Mouse (Mus musculus) central nervous system, embryonic 14 days (tissue): ENCODE results near the gene Gm21958. TPM values are rescaled to one million over a fixed set of nuclear protein-coding genes. Genes with fewer than 3 reads are reported as not detected.

Experiments used
- polyA plus RNA-seq: library from polyadenylated mRNA; depleted of rRNA; stranded (reverse); fragments of >200 nt; gene quantifications from 2 replicates; pipeline ENCODE4 v1.2.3, GENCODE M21; 2012; rRNA removed

Gm21958 gene
- not detected in 2 replicates for polyA plus RNA-seq

GRCm38 (mm10) chr3:54714253-54714652 is at the start of gene Gm21958:
Gene Gm21958, minus strand, starts transcription at chr3:54714353.

GRCm38 (mm10) chr3:54755145-54756041 is 41.2 kb upstream of the Gm21958 start, which contains the start of gene Smad9:
Gene Smad9, plus strand, starts transcription at chr3:54755582.

GRCm38 (mm10) chr3:54735247-54736046 is 21.3 kb upstream of the Gm21958 start, which contains the start of the genes Exosc8 and Alg5:
Gene Exosc8, minus strand, starts transcription at chr3:54735393.
Gene Alg5, plus strand, starts transcription at chr3:54735539.

GRCm38 (mm10) chr3:54692202-54693055 is 21.7 kb downstream of the Gm21958 start, which contains the start of gene Supt20:
Gene Supt20, plus strand, starts transcription at chr3:54692807.

Other genes starting within 250 kb of the Gm21958 start
- 127 and 130 TPM in 2 replicates for gene Supt20, start 21.5 kb downstream of the Gm21958 start, polyA plus RNA-seq
- gene Exosc8, start 21.0 kb upstream of the Gm21958 start, polyA plus RNA-seq: 101 and 105 TPM in 2 replicates
- 34.7 and 35.4 TPM in 2 replicates for gene Alg5, start 21.2 kb upstream of the Gm21958 start, polyA plus RNA-seq
- gene Smad9, start 41.2 kb upstream of the Gm21958 start, polyA plus RNA-seq: 0.79 and 1.8 TPM in 2 replicates
- gene Rfxap, start 93.4 kb upstream of the Gm21958 start, polyA plus RNA-seq: 50.0 and 54.1 TPM in 2 replicates
- gene Sertm1, start 201.5 kb upstream of the Gm21958 start, polyA plus RNA-seq: 4.7 and 4.8 TPM in 2 replicates